Mouse (Mus musculus) erythroblast, adult 5-6 weeks (primary cell): Measurements from ENCODE around the gene 1700020A23Rik. TPM values are rescaled to one million over a fixed set of nuclear protein-coding genes. Genes with fewer than 3 reads are reported as not detected.
A peak's percentile ranks its signal among the peaks of the same experiment; 100 is the strongest.

ENCODE experiments used
- ATAC-seq: replicated peaks from 2 replicates; pipeline ENCODE4 v1.8.0; 2016; ENCODE audit warnings: moderate number of reproducible peaks, mild to moderate bottlenecking, moderate TSS enrichment, inconsistent platforms; ENCODE audit not compliant: poor library complexity, low FRiP score, severe bottlenecking
- total RNA-seq, 2 experiments: library from RNA; stranded (forward) in 1 of 2; stranded (reverse) in 1 of 2; fragments of 150-400 nt in 1 of 2; fragments of 200-764, 138-1000 nt in 1 of 2; gene quantifications; 2 replicates each; pipeline versions ENCODE4 v1.2.3 to v1.2.4; 2015 to 2017; ENCODE audit warnings: low replicate concordance in 2 of 2

The 1700020A23Rik gene
- total RNA-seq, 2 experiments from 2014 or later = not detected

DNA sequence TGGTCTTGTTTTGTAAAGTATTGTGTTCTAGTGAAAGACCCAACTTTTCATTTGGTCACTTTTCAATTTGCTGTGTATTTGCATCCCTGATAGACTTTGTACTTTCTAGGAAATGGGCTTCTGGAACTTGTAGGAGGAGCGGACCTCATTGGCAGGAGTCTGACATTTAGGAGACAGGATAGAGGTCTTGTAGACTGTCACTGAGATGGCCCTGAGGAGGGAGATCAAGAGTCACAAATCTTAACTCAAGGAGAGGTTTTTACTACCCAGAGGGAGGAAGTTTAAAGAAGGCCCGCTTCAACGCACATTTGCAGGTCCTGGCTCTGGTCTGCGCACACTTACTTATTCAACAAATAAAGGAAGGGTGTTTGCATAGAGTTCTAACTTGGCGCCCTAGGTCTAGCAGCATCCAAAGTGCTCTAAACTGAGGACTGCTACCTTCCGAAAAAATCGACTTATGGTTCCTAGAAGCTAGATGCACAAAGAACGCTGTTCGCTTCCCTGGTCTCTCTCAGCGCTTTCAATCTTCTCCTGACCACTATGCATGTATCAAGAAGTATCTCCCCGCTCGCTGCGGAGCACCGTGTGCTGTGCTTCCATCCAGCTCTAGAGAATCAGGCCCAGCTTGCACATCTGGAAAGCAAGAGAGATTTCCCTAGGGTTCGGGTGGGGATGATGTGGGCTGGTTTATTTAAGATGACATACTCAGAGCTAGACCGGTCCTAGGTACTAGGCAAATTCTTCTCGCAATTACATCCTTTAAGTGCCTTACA, 44.1 kb downstream of the 1700020A23Rik start:
- no peak for ATAC-seq

DNA sequence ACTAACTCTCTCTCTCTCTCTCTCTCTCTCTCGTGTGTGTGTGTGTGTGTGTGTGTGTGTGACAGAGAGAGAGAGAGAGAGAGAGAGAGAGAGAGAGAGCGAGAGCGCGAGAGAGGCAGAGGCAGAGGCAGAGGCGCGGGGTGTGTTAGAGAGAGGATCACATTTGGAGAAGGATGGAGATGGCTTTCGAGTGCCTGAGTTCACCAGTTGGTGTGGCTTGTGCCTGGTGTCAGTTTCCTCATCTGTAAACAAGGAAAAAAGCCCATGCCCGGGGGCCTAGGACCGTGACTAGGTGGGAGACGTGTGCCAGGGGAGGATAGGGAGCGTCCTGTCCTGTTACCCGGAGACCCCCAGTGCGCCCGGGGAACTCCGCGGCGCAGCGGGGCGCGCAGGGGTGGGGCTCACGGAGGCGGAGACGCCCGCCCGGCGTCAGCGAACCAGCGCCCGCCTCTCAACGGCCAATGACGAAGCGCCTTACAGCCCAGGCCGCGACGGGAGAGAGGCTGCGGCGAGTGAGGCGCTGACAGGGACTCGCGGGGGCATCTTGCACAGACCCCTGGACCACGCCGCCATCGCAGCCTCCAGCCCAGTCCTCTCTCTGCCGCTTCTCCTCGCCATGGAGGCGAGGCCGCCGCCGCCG, 44.9 kb downstream of the 1700020A23Rik start, which contains the start of gene Ptpra:
TSS of gene Ptpra (plus strand) at position 485 of the 640 bp plus-strand sequence.
- peak; percentile 96 for ATAC-seq

DNA sequence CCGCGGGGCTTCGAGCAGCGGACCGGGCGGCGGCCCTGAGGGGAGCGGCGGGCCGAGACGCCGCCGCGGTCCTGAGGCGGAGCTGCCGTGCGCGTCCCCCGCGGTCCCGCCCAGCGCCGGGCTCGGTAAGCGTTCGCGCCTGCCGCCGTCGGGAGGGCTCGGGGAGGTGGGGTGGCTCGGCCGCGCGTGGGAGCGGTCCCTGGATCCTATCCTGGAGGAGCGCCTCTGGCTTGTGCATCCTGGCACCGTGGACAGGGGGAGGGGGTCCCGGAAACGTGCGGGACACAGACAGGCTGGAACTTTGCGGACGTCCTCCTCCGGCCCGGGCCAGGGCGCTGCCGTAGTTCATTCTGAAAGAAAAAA, 45.4 kb downstream of the 1700020A23Rik start:
- peak; percentile 86 for ATAC-seq

DNA sequence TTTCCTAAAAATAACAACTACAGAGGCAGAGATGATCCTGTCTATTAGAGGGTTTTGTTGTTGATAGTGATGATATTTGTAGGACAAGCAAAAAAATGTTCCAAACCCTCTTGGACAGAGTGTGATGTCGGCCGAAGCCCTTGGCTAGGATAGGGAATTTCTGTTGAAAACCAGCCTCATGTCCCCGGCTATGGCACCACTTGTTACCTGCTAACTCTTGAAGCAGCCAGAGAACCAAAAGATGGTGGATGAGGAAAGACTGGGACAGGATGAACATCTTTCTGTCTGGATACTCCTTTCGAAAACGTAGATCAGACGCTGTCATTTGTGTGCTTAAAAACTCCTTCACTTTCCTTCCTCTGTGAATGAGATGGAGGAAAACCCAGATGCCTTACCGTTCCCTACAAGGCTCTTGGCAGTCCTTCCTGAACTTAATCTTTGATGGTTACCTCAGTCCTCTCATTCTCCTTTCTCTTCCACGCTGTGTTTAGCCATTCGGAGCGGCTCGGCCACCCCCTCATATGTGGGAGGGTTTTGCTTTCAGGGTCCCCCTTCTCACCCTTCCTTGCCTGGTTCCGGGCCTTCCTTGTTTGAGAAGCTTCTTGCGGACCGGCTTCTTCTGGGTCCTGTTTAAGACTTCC, 46.1 kb downstream of the 1700020A23Rik start:
- ATAC-seq = no peak

DNA sequence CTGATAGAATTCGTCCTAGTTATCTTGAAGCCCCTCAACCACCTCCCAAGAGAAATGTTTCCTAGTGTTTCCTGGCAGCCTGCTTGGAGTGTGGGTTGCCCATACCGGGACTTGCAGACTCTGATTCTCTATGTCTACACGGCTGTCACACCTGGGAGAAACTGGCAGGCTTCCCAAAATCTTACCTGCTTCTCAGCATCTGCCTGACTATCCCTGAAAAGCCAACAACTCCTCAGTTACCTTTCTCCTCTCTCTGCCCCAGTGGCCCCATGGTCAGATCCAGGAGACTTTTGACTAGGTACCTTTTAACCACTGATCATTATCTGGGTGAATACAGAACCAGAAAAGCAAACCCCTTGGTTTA, 46.6 kb downstream of the 1700020A23Rik start:
- ATAC-seq = no peak

DNA sequence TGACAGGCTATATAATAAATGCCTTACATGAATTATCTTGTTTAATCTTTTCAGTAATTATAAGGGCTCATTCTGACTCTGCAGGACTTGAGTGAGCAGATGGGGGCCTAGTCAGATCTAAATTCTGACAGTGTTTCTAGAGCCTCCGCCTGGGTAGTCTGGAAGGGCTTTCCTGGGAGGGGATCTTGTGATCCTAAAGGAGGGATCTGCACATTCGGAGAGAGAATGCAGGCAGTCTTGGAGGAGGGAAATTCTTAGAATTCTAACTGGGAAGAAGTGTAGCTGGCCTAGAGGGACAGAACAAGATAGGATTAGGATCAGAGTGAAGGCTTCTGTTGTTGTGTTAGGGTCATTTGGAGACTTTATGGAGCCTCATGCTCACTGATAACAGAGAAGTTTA, 47.2 kb downstream of the 1700020A23Rik start:
- no peak for ATAC-seq

DNA sequence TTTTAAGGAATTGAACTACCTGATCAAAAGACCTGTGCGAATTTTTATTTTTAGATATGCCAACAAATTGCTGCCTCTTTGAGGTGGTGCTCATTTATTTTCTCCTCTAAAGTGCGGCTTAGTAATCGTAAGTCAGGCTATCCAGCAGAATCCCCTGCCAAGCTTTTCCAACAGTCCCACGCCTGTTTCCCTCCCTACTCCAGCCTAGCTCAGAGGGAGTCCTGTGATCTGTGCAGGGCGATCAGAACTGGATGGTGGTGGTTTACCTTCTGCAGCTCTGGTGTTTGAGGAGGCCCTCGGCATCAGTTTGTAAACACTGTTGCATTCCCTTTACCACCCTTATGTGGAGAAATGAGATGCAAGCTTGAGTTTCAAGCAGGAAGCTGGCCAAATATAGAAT, 48.4 kb downstream of the 1700020A23Rik start:
- no peak for ATAC-seq

DNA sequence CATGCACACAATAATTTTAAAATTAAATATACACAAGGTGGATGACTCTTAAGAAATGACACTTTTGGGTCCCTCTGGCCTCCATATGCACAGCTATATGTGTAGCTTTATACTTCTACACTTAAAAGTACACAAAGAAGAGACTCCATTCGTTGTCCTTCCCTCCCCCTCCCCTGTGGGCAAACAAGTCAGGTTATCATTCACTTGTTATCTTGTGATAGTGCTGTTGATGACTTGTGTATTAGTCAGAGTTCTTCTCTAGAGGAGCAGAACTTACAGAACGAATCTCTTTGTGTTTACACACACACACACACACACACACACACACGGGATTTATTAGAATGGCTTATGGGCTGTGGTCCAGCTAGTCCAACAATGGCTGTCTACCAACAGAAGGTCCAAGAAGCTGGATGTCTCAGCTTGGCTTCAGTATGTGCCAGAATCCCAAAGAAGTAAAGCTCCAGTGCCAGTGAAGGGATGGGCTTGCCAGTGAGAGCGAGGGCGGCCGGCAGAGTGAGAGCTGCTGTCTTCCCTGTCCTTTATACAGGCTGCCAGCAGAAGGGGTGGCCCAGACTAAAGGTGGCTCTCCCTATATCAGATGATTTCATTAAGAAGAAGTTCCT, 49.8 kb downstream of the 1700020A23Rik start:
- no peak for ATAC-seq

Other genes with a start within 250 kb of the 1700020A23Rik start
- 52.0 and 67.6 TPM in 2 replicates for gene Snrpb, start 225.9 kb upstream of the 1700020A23Rik start, total RNA-seq (2015; ENCODE audit: low replicate concordance)
- 39.7 and 46.3 TPM in 2 replicates for gene Snrpb, start 225.9 kb upstream of the 1700020A23Rik start, total RNA-seq (2017; ENCODE audit: low replicate concordance)
- not detected in 2 replicates for gene Tmc2, start 210.1 kb upstream of the 1700020A23Rik start, total RNA-seq (2015; ENCODE audit: low replicate concordance)
- not detected in 2 replicates for gene Tmc2, start 210.1 kb upstream of the 1700020A23Rik start, total RNA-seq (2017; ENCODE audit: low replicate concordance)
- gene Nop56, start 130.8 kb upstream of the 1700020A23Rik start, total RNA-seq (2015; ENCODE audit: low replicate concordance) = 86.7 and 101 TPM in 2 replicates
- gene Nop56, start 130.8 kb upstream of the 1700020A23Rik start, total RNA-seq (2017; ENCODE audit: low replicate concordance) = 84.8 and 111 TPM in 2 replicates
- 44.5 and 51.5 TPM in 2 replicates for gene Idh3b, start 120.7 kb upstream of the 1700020A23Rik start, total RNA-seq (2015; ENCODE audit: low replicate concordance)
- 19.8 and 27.0 TPM in 2 replicates for gene Idh3b, start 120.7 kb upstream of the 1700020A23Rik start, total RNA-seq (2017; ENCODE audit: low replicate concordance)
- gene Ebf4, start 110.1 kb upstream of the 1700020A23Rik start, total RNA-seq (2015; ENCODE audit: low replicate concordance) = not detected in 2 replicates
- 0.84 TPM in 1 of 2 replicates, not detected in the other for gene Ebf4, start 110.1 kb upstream of the 1700020A23Rik start, total RNA-seq (2017; ENCODE audit: low replicate concordance)
- gene Cpxm1, start 7.7 kb upstream of the 1700020A23Rik start, total RNA-seq (2015; ENCODE audit: low replicate concordance) = not detected in 2 replicates
- not detected in 2 replicates for gene Cpxm1, start 7.7 kb upstream of the 1700020A23Rik start, total RNA-seq (2017; ENCODE audit: low replicate concordance)
- gene Gm28372, start within 50 bp of the 1700020A23Rik start, total RNA-seq (2015; ENCODE audit: low replicate concordance) = not detected in 2 replicates
- gene Gm28372, start within 50 bp of the 1700020A23Rik start, total RNA-seq (2017; ENCODE audit: low replicate concordance) = not detected in 2 replicates
- gene Tmem239, start 1.2 kb downstream of the 1700020A23Rik start, total RNA-seq (2015; ENCODE audit: low replicate concordance) = not detected in 2 replicates
- gene Tmem239, start 1.2 kb downstream of the 1700020A23Rik start, total RNA-seq (2017; ENCODE audit: low replicate concordance) = not detected in 2 replicates
- 35.1 and 78.4 TPM in 2 replicates for gene Vps16, start 19.1 kb downstream of the 1700020A23Rik start, total RNA-seq (2015; ENCODE audit: low replicate concordance)
- gene Vps16, start 19.1 kb downstream of the 1700020A23Rik start, total RNA-seq (2017; ENCODE audit: low replicate concordance) = 37.1 and 47.7 TPM in 2 replicates
- gene Pced1a, start 19.4 kb downstream of the 1700020A23Rik start, total RNA-seq (2015; ENCODE audit: low replicate concordance) = 2.1 and 6.0 TPM in 2 replicates
- gene Pced1a, start 19.4 kb downstream of the 1700020A23Rik start, total RNA-seq (2017; ENCODE audit: low replicate concordance) = 1.7 and 2.8 TPM in 2 replicates
- 29.9 and 39.8 TPM in 2 replicates for gene Ptpra, start 45.0 kb downstream of the 1700020A23Rik start, total RNA-seq (2015; ENCODE audit: low replicate concordance)
- gene Ptpra, start 45.0 kb downstream of the 1700020A23Rik start, total RNA-seq (2017; ENCODE audit: low replicate concordance) = 42.1 and 53.9 TPM in 2 replicates
- gene Mrps26, start 158.5 kb downstream of the 1700020A23Rik start, total RNA-seq (2015; ENCODE audit: low replicate concordance) = 15.0 TPM in 2 replicates
- gene Mrps26, start 158.5 kb downstream of the 1700020A23Rik start, total RNA-seq (2017; ENCODE audit: low replicate concordance) = 6.6 and 13.7 TPM in 2 replicates
- not detected in 2 replicates for gene Oxt, start 170.9 kb downstream of the 1700020A23Rik start, total RNA-seq (2015; ENCODE audit: low replicate concordance)
- not detected in 2 replicates for gene Oxt, start 170.9 kb downstream of the 1700020A23Rik start, total RNA-seq (2017; ENCODE audit: low replicate concordance)
- gene Avp, start 177.3 kb downstream of the 1700020A23Rik start, total RNA-seq (2015; ENCODE audit: low replicate concordance) = not detected in 2 replicates
- gene Avp, start 177.3 kb downstream of the 1700020A23Rik start, total RNA-seq (2017; ENCODE audit: low replicate concordance) = not detected in 2 replicates
- 0.84 and 2.9 TPM in 2 replicates for gene Fastkd5, start 224.8 kb downstream of the 1700020A23Rik start, total RNA-seq (2015; ENCODE audit: low replicate concordance)
- gene Fastkd5, start 224.8 kb downstream of the 1700020A23Rik start, total RNA-seq (2017; ENCODE audit: low replicate concordance) = 7.1 and 9.1 TPM in 2 replicates
- gene Ubox5, start 224.8 kb downstream of the 1700020A23Rik start, total RNA-seq (2015; ENCODE audit: low replicate concordance) = 1.7 and 3.8 TPM in 2 replicates
- 0.68 and 0.98 TPM in 2 replicates for gene Ubox5, start 224.8 kb downstream of the 1700020A23Rik start, total RNA-seq (2017; ENCODE audit: low replicate concordance)
- gene Lzts3, start 237.5 kb downstream of the 1700020A23Rik start, total RNA-seq (2015; ENCODE audit: low replicate concordance) = not detected in 2 replicates
- gene Lzts3, start 237.5 kb downstream of the 1700020A23Rik start, total RNA-seq (2017; ENCODE audit: low replicate concordance) = 0.43 and 0.84 TPM in 2 replicates